Mouse (Mus musculus): ENCODE measurements at regions not wholly inside any gene's neighbourhood (a gene's known extent, or its start where the extent isn't known, plus 50 kb on each side); places are given as distances from the start of the nearest gene placed in this dataset.
A peak's percentile ranks its signal among the peaks of the same experiment; 100 is the strongest.

DNA sequence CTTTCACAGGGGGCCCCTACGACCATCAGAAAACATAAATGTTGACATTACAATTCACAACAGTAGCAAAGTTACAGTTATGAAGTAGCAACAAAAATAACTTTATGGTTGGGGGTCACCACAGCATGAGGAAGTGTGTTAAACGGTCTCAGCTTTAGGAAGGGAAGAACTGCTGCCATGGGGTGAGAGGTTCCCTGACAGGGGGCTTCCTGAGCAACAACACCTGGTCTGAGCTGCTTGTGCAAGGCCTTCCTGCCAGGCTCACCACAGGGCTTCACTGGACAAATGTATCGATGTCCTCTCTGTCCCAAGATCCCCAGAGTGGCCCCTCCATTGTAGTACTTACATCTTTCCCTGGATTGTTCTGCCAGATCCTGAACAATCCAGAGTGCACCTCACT is 70.7 kb upstream of the Kcng1 start:
- Histone ChIP-seq H3K27ac (ENCODE audit: low read length) (no peak overlapping the region), H3K9ac (replicated peaks; ENCODE audit: low read depth, low read length) (no peak overlapping the region), H3K36me3 (ENCODE audit: control insufficient read depth, insufficient read depth) (no peaks in the 10 kb centered on the region), H3K27me3 (replicated peaks; ENCODE audit: control insufficient read depth, insufficient read depth, low read length) (no peaks in the 10 kb centered on the region; the same call in 1 of the 2 replicates), H3K9me3 (ENCODE audit: control insufficient read depth, low read length) (no peaks in the 10 kb centered on the region), H3K4me2 (ENCODE audit: low read length) (no peak overlapping the region), H3K4me1 (replicated peaks; ENCODE audit: control insufficient read depth, insufficient read depth, low read length) (peaks cover 15% of the 10 kb centered on the region), H3K4me3 (replicated peaks; ENCODE audit: low read length) (no peak overlapping the region)
- ATAC-seq: no peak
- 78% methylated on average over 3 of the region's 3 CpGs for WGBS

DNA sequence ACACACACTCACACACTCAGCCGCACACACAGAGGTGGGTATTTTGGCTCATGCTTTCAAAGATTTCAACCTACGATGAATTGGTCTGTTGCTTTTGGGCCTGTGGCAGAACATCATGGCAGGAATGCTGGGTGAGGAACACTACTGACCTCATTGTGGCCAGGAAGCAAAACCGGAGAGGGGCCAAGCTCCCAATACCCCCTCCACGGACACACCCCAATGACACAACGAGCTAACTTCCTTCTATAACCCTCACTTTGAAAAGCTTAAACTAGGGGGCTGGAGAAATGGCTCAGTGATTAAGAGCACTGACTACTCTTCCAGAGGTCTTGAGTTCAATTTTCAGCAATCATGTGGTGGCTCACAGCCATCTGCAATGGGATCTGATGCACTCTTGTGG is 63.8 kb upstream of the Kcng1 start:
- Histone ChIP-seq H3K27ac (ENCODE audit: low read length) (no peak overlapping the region), H3K4me2 (ENCODE audit: low read length) (no peak overlapping the region), H3K9ac (replicated peaks; ENCODE audit: low read depth, low read length) (no peak overlapping the region), H3K4me1 (replicated peaks; ENCODE audit: control insufficient read depth, insufficient read depth, low read length) (peaks cover 32% of the 10 kb centered on the region), H3K36me3 (ENCODE audit: control insufficient read depth, insufficient read depth) (no peaks in the 10 kb centered on the region), H3K27me3 (replicated peaks; ENCODE audit: control insufficient read depth, insufficient read depth, low read length) (0 out of 2 replicates have a peak, but pooled peaks cover 3% of the 10 kb centered on the region), H3K9me3 (ENCODE audit: control insufficient read depth, low read length) (no peaks in the 10 kb centered on the region), H3K4me3 (replicated peaks; ENCODE audit: low read length) (no peak overlapping the region)
- WGBS: 91% methylated on average over 5 of the region's 5 CpGs
- ATAC-seq: no peak

DNA sequence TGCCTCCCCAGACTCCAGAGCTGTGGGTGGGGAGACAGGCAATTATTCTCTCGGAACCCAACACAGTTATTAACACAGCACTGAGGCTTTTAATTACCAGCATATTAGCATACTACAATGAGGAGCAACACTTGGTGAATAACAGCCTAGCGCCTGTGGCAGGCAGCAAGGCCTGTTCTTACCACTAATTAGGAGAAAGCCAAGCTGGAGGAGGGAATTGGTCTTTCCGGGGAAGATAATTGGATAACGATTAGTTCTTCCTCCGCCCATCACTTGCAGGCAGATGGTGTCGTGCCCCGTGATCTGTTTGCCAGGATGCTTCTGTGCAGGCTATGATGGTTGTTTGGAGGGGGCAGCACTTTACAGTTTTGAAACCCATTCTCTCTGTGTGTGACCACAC is 62.2 kb upstream of the Kcng1 start:
- H3K27me3 ChIP-seq (replicated peaks; ENCODE audit: control insufficient read depth, insufficient read depth, low read length): 0 out of 2 replicates have a peak, but pooled peaks cover 3% of the 10 kb centered on the region

DNA sequence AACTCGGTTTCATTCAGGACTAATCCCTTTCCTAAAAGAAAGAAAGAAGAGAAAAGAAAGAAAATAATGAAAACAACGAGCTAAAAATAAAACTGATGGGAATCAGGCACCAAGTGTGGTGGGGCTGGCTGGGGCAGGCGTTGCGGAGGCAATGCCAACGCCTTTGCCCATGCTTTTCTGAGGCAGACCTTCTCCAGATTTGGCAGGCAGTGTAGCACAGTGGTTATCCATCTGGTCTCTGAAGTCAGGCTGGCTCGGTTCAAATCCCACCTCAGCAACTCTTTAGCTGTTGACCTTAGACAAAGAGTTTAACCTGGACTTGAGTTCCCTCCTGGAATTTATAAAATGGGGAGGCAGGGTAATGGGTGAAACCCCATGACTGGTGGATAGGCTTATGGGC is 57.3 kb upstream of the Kcng1 start:
- Histone ChIP-seq H3K4me1 (replicated peaks; ENCODE audit: control insufficient read depth, insufficient read depth, low read length) (peaks cover 43% of the 10 kb centered on the region), H3K4me3 (replicated peaks; ENCODE audit: low read length) (no peak overlapping the region), H3K27me3 (replicated peaks; ENCODE audit: control insufficient read depth, insufficient read depth, low read length) (0 out of 2 replicates have a peak, but pooled peaks cover 3% of the 10 kb centered on the region), H3K9me3 (ENCODE audit: control insufficient read depth, low read length) (no peaks in the 10 kb centered on the region), H3K27ac (ENCODE audit: low read length) (peak overlapping the region; percentile 83), H3K36me3 (ENCODE audit: control insufficient read depth, insufficient read depth) (no peaks in the 10 kb centered on the region), H3K4me2 (ENCODE audit: low read length) (no peak overlapping the region), H3K9ac (replicated peaks; ENCODE audit: low read depth, low read length) (no peak overlapping the region)
- 34% methylated on average over 6 of the region's 6 CpGs for WGBS
- ATAC-seq: no peak

More for the DNA sequence above, 62.2 kb upstream of the Kcng1 start:
- Histone ChIP-seq H3K4me3 (replicated peaks; ENCODE audit: low read length) (no peak overlapping the region), H3K9me3 (ENCODE audit: control insufficient read depth, low read length) (no peaks in the 10 kb centered on the region), H3K4me1 (replicated peaks; ENCODE audit: control insufficient read depth, insufficient read depth, low read length) (peaks cover 44% of the 10 kb centered on the region), H3K4me2 (ENCODE audit: low read length) (no peak overlapping the region), H3K36me3 (ENCODE audit: control insufficient read depth, insufficient read depth) (no peaks in the 10 kb centered on the region), H3K9ac (replicated peaks; ENCODE audit: low read depth, low read length) (no peak overlapping the region), H3K27ac (ENCODE audit: low read length) (peak overlapping the region; percentile 90)
- ATAC-seq: peak; percentile 95
- WGBS: 5% methylated on average over 7 of the region's 7 CpGs

DNA sequence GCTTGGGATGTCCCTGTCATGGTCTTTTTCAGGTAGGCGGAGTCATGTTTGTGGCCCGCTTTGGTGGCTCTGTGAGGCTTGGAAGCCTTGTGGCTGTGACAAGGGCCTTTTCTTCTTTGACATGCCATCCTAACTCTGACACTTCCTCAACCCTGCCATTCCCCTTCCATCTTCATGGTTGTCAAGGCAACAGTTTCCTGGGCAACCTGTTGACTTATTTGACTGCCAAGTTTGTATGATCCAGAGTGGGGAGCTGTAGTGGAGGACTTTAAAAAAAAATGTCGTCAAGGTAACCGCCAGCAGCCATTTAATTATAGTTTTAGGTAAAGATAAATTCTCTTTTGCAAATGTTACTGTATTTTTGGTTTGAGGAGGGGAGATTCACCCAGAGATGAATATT is 56.8 kb upstream of the Kcng1 start:
- Histone ChIP-seq H3K36me3 (ENCODE audit: control insufficient read depth, insufficient read depth) (no peaks in the 10 kb centered on the region), H3K4me1 (replicated peaks; ENCODE audit: control insufficient read depth, insufficient read depth, low read length) (peaks cover 43% of the 10 kb centered on the region), H3K27me3 (replicated peaks; ENCODE audit: control insufficient read depth, insufficient read depth, low read length) (0 out of 2 replicates have a peak, but pooled peaks cover 3% of the 10 kb centered on the region), H3K9me3 (ENCODE audit: control insufficient read depth, low read length) (no peaks in the 10 kb centered on the region), H3K9ac (replicated peaks; ENCODE audit: low read depth, low read length) (no peak overlapping the region), H3K4me3 (replicated peaks; ENCODE audit: low read length) (no peak overlapping the region), H3K27ac (ENCODE audit: low read length) (peak overlapping the region; percentile 55), H3K4me2 (ENCODE audit: low read length) (no peak overlapping the region)
- ATAC-seq: peak; percentile 60
- WGBS: 28% methylated on average over 4 of the region's 4 CpGs

DNA sequence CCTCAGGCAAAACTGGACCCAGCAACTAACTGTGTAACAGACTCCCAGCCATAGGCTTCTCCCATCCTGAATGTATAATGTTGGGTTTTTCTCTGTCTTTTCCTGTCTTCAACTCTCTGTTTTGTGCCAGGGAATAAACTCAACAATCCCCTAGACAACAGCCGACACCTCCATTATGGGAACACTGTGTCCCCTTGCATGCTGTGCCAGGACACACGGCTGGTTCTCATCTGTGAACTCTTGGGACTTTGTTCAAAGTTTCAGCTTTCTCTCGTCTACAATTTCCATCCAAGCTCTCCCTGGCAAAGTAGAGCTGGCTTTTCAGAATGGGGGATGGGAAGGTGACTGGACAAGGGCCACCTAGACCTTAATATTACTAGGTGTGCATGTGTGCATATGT is 56.1 kb upstream of the Kcng1 start:
- H3K9ac ChIP-seq (replicated peaks; ENCODE audit: low read depth, low read length): no peak overlapping the region
- H3K36me3 ChIP-seq (ENCODE audit: control insufficient read depth, insufficient read depth): no peaks in the 10 kb centered on the region
- no peak overlapping the region for H3K4me3 ChIP-seq (replicated peaks; ENCODE audit: low read length)
- H3K27me3 ChIP-seq (replicated peaks; ENCODE audit: control insufficient read depth, insufficient read depth, low read length): 0 out of 2 replicates have a peak, but pooled peaks cover 3% of the 10 kb centered on the region
- H3K9me3 ChIP-seq (ENCODE audit: control insufficient read depth, low read length): no peaks in the 10 kb centered on the region
- no peak overlapping the region for H3K4me2 ChIP-seq (ENCODE audit: low read length)
- no peak overlapping the region for H3K27ac ChIP-seq (ENCODE audit: low read length)
- peaks cover 38% of the 10 kb centered on the region for H3K4me1 ChIP-seq (replicated peaks; ENCODE audit: control insufficient read depth, insufficient read depth, low read length)
- no peak for ATAC-seq
- 59% methylated on average over 3 of the region's 3 CpGs for WGBS

DNA sequence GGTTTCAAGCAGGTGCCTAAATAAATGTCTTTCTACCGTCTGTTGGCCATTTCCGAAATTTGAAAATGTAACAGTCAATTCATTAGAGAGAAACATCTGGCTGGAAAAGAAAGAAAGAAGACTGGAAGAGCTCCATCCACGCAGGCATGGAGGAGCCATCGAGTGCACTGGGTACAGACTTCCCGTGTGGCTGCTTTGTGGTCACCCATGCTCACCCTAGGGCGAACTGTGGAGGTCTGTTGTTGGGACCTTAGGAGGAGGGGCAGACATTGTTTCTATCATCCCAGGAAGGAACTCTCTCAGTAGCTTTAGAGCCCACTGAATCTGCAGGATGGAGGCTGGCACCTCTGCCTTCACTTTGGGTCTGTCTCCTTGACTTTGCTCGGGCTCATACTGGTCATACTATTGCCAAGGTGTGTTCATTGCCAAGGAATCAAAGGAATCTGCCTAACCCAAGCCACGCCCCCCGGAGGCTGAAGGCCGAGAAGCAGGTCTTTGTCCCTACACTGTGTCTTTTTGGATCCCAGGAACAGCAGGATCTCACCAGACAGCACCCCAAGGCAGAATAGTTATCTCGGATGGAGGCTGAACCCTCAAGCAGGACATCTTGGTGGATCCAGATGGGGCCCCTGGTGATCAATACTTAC is 54.3 kb upstream of the Kcng1 start:
- no peak overlapping the region for H3K4me2 ChIP-seq (ENCODE audit: low read length)
- no peaks in the 10 kb centered on the region for H3K36me3 ChIP-seq (ENCODE audit: control insufficient read depth, insufficient read depth)
- WGBS: 85% methylated on average over 11 of the region's 11 CpGs
- peaks cover 28% of the 10 kb centered on the region for H3K4me1 ChIP-seq (replicated peaks; ENCODE audit: control insufficient read depth, insufficient read depth, low read length)
- no peak overlapping the region for H3K9ac ChIP-seq (replicated peaks; ENCODE audit: low read depth, low read length)
- H3K27ac ChIP-seq (ENCODE audit: low read length): no peak overlapping the region
- no peak for ATAC-seq
- no peak overlapping the region for H3K4me3 ChIP-seq (replicated peaks; ENCODE audit: low read length)
- no peaks in the 10 kb centered on the region for H3K27me3 ChIP-seq (replicated peaks; ENCODE audit: control insufficient read depth, insufficient read depth, low read length)
- H3K9me3 ChIP-seq (ENCODE audit: control insufficient read depth, low read length): no peaks in the 10 kb centered on the region

DNA sequence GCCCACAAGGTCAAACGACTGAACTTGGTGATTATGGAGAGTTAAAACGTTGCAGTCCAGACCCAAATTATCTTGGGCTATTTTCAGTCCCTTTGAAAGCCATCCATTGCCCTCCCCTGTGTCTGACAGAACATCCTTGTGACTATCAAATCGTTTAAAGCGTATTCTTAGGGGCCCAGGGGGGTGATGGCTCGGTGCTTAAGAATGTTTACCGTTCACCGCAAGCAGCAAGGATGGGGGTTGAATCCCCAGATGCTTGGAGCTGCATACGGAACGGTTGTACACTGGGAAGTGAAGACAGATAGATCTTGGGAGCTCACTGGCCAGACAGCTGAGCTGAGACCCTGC is 52.7 kb upstream of the Kcng1 start:
- H3K4me1 ChIP-seq (replicated peaks; ENCODE audit: control insufficient read depth, insufficient read depth, low read length): peaks cover 23% of the 10 kb centered on the region
- H3K9me3 ChIP-seq (ENCODE audit: control insufficient read depth, low read length): no peaks in the 10 kb centered on the region
- no peaks in the 10 kb centered on the region for H3K27me3 ChIP-seq (replicated peaks; ENCODE audit: control insufficient read depth, insufficient read depth, low read length)
- WGBS: 50% methylated on average over 9 of the region's 9 CpGs
- ATAC-seq: no peak
- H3K9ac ChIP-seq (replicated peaks; ENCODE audit: low read depth, low read length): no peak overlapping the region
- no peaks in the 10 kb centered on the region for H3K36me3 ChIP-seq (ENCODE audit: control insufficient read depth, insufficient read depth)
- H3K4me3 ChIP-seq (replicated peaks; ENCODE audit: low read length): no peak overlapping the region
- no peak overlapping the region; the same call in 1 of the 2 replicates for H3K27ac ChIP-seq (ENCODE audit: low read length)
- H3K4me2 ChIP-seq (ENCODE audit: low read length): no peak overlapping the region

DNA sequence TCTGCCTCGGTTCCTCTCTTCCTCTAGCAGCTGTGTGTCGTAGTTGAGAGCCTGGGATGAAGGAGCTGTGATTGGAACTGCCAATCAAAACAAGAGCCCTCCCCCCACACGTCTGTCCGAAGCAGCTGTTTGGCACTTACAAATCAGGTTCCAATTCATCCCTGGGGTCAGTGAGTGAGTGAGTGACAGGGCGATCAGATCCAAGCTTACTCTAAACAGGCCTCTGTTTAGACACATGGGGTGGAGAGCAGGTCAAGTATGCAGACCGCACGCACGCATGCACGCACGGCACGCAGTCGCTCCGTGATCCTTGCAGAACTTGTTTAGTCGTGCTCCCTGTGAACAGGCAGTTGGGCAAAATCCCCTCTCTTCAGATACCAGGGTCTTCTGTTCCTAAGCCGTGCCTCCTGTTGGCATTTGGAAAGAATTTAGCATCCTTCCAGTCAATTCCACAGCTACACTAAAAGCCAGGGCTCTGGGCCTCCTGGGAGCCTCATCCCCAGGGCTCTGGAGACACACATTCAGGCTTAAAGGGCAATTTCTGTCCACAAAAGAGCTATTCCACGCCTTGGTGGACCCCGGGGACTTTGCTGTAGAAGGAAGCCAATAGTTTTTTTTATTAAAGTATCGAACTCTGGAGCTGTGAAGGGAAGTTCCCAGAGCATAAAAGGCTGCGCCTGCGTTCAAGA is 52.2 kb upstream of the Kcng1 start:
- Histone ChIP-seq H3K27me3 (replicated peaks; ENCODE audit: control insufficient read depth, insufficient read depth, low read length) (no peaks in the 10 kb centered on the region), H3K4me2 (ENCODE audit: low read length) (no peak overlapping the region), H3K4me3 (replicated peaks; ENCODE audit: low read length) (no peak overlapping the region), H3K9me3 (ENCODE audit: control insufficient read depth, low read length) (no peaks in the 10 kb centered on the region), H3K27ac (ENCODE audit: low read length) (peak overlapping the region; percentile 9; the same call in 1 of the 2 replicates), H3K4me1 (replicated peaks; ENCODE audit: control insufficient read depth, insufficient read depth, low read length) (peaks cover 17% of the 10 kb centered on the region), H3K9ac (replicated peaks; ENCODE audit: low read depth, low read length) (no peak overlapping the region), H3K36me3 (ENCODE audit: control insufficient read depth, insufficient read depth) (no peaks in the 10 kb centered on the region)
- ATAC-seq: no peak
- WGBS: 56% methylated on average over 20 of the region's 20 CpGs
